Mouse (Mus musculus): ENCODE measurements around the gene Med12l.

GRCm38 (mm10) chr3:59243384-59243783 is 237.8 kb downstream of the Med12l start:
- TF ChIP-seq GATA1 (IDR thresholded peaks at IDR 0.05; ENCODE audit: borderline replicate concordance, low read length) (no peak), FLI1 (IDR thresholded peaks at IDR 0.05; ENCODE audit: low read length) (no peak)
